Mouse (Mus musculus) C2C12 (cell line): ENCODE measurements around the gene Immp2l. TPM values are rescaled to one million over a fixed set of nuclear protein-coding genes. Genes with fewer than 3 reads are reported as not detected.

Experiments used
- H3K27me3 ChIP-seq: one replicate; pipeline ENCODE4 v1.6.1; 2011; ENCODE audit not compliant: control insufficient read depth, insufficient read depth, insufficient read length
- H3K36me3 ChIP-seq: one replicate; pipeline ENCODE4 v1.6.1; 2011; ENCODE audit not compliant: control insufficient read depth, insufficient read depth
- H3K4me3 ChIP-seq: one replicate; pipeline ENCODE4 v1.5.1; 2011; ENCODE audit warnings: mild to moderate bottlenecking, control low read depth; ENCODE audit not compliant: poor library complexity, insufficient read depth, severe bottlenecking
- H3K79me2 ChIP-seq: one replicate; pipeline ENCODE4 v1.6.1; 2011; ENCODE audit not compliant: control insufficient read depth, insufficient read depth
- H3K79me3 ChIP-seq: one replicate; pipeline ENCODE4 v1.6.1; 2011; ENCODE audit warnings: low read depth, control low read depth
- H3ac ChIP-seq: one replicate; pipeline ENCODE3; 2011; ENCODE audit warnings: low read depth; ENCODE audit not compliant: control insufficient read depth, insufficient read length
- CEBPB ChIP-seq: IDR thresholded peaks from one replicate; pipeline ENCODE4 v1.6.1; 2011; ENCODE audit warnings: low read depth, mild to moderate bottlenecking, control low read depth, moderate library complexity
- CTCF ChIP-seq: IDR thresholded peaks from one replicate; pipeline ENCODE4 v1.5.1; 2011; ENCODE audit not compliant: control insufficient read depth, insufficient read depth, insufficient read length
- FOSL1 ChIP-seq: IDR thresholded peaks from one replicate; pipeline ENCODE4 v1.8.0; 2011; ENCODE audit warnings: mild to moderate bottlenecking, low read length; ENCODE audit not compliant: poor library complexity, insufficient read depth, severe bottlenecking
- MAX ChIP-seq: IDR thresholded peaks from one replicate; pipeline ENCODE4 v1.6.1; 2011; ENCODE audit warnings: mild to moderate bottlenecking, control low read depth
- MYOD1 ChIP-seq: IDR thresholded peaks from one replicate; pipeline ENCODE4 v1.6.1; 2011; ENCODE audit warnings: low read depth; ENCODE audit not compliant: control insufficient read depth, insufficient read length
- MYOG ChIP-seq: IDR thresholded peaks from one replicate; pipeline ENCODE4 v1.6.1; 2011; ENCODE audit not compliant: control insufficient read depth, insufficient read length; ENCODE audit errors: extremely low read depth
- USF1 ChIP-seq: IDR thresholded peaks from one replicate; pipeline ENCODE4 v1.6.1; 2011; ENCODE audit warnings: low read depth, mild to moderate bottlenecking, control low read depth, moderate library complexity
- polyA plus RNA-seq: library from polyadenylated mRNA; unstranded; fragments of >200 nt; fragmentation: generic; extraction: Trizol; gene quantifications from one replicate; pipeline ENCODE4 v1.2.1, GENCODE M21; 2012; ENCODE audit warnings: missing spikeins

The Immp2l gene
- polyA plus RNA-seq, 1 experiment: 6.2 TPM

GRCm38 (mm10) chr12:41308726-41309680 lies 285.1 kb downstream of the Immp2l start:
- no peaks in the 10 kb centered on the region for H3K79me2 ChIP-seq
- TF ChIP-seq USF1 (no peak), MYOG (no peak), MYOD1 (no peak), FOSL1 (no peak)
- H3K27me3 ChIP-seq: no peaks in the 10 kb centered on the region
- H3K4me3 ChIP-seq: no peak overlapping the region
- H3K36me3 ChIP-seq: no peaks in the 10 kb centered on the region
- no peak overlapping the region for H3ac ChIP-seq
- H3K79me3 ChIP-seq: no peaks in the 10 kb centered on the region

GRCm38 (mm10) chr12:41313391-41313790 lies 289.5 kb downstream of the Immp2l start:
- Histone ChIP-seq H3K4me3 (no peak overlapping the region), H3K27me3 (no peaks in the 10 kb centered on the region), H3K36me3 (no peaks in the 10 kb centered on the region), H3K79me3 (no peaks in the 10 kb centered on the region), H3K79me2 (no peaks in the 10 kb centered on the region), H3ac (no peak overlapping the region)
- TF ChIP-seq MYOG: no peak
- no peak for TF ChIP-seq CTCF
- no peak for TF ChIP-seq MYOD1
- TF ChIP-seq MAX: no peak
- no peak for TF ChIP-seq FOSL1
- no peak for TF ChIP-seq CEBPB
- TF ChIP-seq USF1: no peak

- Histone ChIP-seq H3K4me3 (no peak overlapping the region), H3K36me3 (no peaks in the 10 kb centered on the region), H3K27me3 (no peaks in the 10 kb centered on the region), H3ac (no peak overlapping the region), H3K79me3 (no peaks in the 10 kb centered on the region), H3K79me2 (no peaks in the 10 kb centered on the region)
- no peak for TF ChIP-seq FOSL1
- TF ChIP-seq USF1: no peak
- TF ChIP-seq MAX: no peak
- no peak for TF ChIP-seq MYOD1
- no peak for TF ChIP-seq CEBPB
- no peak for TF ChIP-seq MYOG
- TF ChIP-seq CTCF: no peak
Observed at GRCm38 (mm10) chr12:41314811-41315461, 291.0 kb downstream of the Immp2l start.

GRCm38 (mm10) chr12:41315871-41316270 lies 292.0 kb downstream of the Immp2l start:
- Histone ChIP-seq H3K36me3 (no peaks in the 10 kb centered on the region), H3K79me2 (no peaks in the 10 kb centered on the region), H3K4me3 (no peak overlapping the region), H3ac (no peak overlapping the region), H3K79me3 (no peaks in the 10 kb centered on the region), H3K27me3 (no peaks in the 10 kb centered on the region)
- TF ChIP-seq CEBPB: no peak
- no peak for TF ChIP-seq FOSL1
- no peak for TF ChIP-seq MYOG
- TF ChIP-seq USF1: no peak
- TF ChIP-seq MAX: no peak
- no peak for TF ChIP-seq MYOD1
- no peak for TF ChIP-seq CTCF

- H3ac ChIP-seq: no peak overlapping the region
- H3K79me3 ChIP-seq: no peaks in the 10 kb centered on the region
- no peak overlapping the region for H3K4me3 ChIP-seq
- H3K27me3 ChIP-seq: no peaks in the 10 kb centered on the region
- H3K36me3 ChIP-seq: no peaks in the 10 kb centered on the region
- no peaks in the 10 kb centered on the region for H3K79me2 ChIP-seq
- TF ChIP-seq USF1 (no peak), CEBPB (no peak), CTCF (no peak), FOSL1 (no peak), MAX (no peak), MYOG (no peak), MYOD1 (no peak)
Observed at GRCm38 (mm10) chr12:41316426-41316825, 292.5 kb downstream of the Immp2l start.
